Mouse (Mus musculus): ENCODE data around the gene Sh3bp4.

The Sh3bp4 gene

DNA sequence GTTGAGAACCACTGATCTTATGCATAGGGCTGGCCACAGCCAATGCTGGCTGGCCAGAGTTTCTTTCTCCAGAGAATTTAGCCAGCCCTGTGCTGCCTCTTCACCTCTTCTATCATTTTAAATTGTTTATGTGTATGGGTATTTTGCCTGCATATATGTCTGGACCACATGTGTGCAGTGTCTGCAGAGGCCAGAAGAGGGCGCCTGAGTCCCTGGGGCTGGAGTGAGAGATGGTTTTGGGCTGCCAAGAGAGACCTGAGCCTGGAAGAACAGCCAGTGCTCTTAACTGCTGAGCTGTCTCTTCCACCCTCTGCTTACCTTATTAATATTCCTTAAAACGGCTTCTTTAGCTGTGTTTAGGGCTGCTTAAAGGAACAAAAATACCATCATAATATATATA, 105.1 kb downstream of the Sh3bp4 start:
- DNase-seq (ENCODE audit: extremely low spot score, low read depth, low spot score) = no peak

DNA sequence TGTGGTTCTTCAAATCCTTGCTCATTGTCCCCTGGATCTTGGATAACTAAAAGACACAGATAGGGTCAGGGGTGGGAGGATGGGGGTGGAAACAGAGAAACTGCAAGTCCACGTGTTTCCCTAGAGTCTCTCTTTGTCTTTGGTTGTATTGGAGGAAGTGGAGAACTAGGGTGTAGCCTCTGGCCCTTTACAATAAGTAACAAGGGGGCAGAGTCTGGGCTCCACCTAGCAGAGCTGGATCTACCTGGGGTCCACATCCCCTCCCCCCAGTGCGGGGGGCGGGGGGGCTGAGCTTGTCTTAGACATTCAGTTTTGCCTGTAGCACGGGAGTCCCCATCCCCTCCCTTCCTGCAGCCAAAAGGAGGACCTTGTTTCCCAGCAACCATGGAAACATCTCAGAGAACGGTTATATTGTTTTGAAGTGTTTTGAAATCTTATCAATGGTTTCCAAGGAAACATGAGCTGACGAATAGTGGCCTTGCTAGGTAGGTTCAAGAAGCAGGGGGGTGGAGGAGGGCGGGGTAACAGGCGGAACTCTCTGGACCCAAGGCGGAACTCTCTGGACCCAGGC, 113.1 kb downstream of the Sh3bp4 start:
- DNase-seq (ENCODE audit: extremely low spot score, low read depth, low spot score) = no peak

DNA sequence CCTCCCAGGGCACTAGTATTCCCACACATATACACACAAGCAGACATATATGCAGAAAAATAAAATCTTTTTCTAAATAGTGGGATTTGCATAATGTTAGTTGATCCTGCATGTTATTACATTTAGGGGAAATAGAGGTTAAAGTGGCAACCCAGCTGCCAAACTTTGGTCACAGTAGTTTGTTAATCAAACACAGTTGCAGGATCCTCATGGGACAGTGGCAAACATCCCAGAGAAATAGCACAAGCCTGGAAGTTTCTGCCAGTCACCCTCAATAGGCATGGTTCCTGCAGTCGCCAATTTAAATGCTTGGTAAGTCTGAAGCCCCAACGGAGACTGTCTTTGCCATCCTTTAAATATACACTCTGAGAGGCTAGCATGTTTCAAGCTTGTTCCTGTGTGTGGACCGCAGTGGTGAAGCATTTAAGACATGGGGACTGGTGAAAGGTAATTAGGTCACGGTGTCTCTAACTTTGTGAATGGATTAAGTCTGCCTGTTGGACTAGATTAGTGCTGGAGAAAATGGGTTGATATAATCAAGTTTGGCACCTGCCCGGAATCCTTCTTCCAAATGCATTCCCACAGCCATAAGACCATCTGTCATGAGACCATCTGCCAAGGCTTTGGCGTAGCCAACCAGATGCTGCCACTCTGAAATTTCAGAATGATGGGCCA, 114.0 kb downstream of the Sh3bp4 start:
- DNase-seq (ENCODE audit: extremely low spot score, low read depth, low spot score) = no peak

DNA sequence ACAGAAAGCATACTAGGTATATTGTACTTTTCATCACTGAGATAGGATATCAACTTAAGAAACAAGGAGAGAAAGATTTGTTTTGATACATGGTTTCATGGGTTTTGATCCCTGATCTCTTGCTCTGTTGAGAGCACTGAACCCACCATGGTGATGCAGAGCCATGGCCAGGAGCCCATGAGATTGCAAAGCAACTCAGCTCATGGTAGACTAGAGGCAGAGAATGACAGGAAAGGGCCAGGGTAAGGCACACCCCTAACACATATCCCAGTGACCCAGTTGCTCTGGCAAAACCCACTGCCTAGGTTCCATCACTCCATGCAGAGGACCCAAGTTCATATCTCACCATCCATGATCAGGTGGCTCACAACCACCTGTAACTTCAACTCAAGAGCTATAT, 114.6 kb downstream of the Sh3bp4 start:
- no peak for DNase-seq (ENCODE audit: extremely low spot score, low read depth, low spot score)

DNA sequence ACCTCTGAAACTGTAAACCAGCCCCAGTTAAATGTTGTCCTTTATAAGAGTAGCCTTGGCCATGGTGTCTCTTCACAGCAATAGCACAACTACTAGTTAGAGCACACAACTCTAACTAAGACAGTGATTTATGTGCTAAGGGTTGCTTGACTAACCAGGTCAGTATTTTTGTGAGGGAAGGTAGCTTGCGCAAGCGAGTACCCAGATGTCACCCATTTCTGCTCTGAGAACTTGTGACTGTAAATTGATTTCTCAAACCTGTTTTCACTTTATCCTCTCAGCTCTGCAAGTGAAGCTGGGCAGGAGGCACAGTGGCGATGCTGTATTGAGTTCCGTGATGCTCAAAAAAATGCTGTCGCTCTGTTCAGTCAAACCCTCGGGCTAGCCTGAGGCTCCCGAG, 117.2 kb downstream of the Sh3bp4 start:
- DNase-seq (ENCODE audit: extremely low spot score, low read depth, low spot score) = no peak

DNA sequence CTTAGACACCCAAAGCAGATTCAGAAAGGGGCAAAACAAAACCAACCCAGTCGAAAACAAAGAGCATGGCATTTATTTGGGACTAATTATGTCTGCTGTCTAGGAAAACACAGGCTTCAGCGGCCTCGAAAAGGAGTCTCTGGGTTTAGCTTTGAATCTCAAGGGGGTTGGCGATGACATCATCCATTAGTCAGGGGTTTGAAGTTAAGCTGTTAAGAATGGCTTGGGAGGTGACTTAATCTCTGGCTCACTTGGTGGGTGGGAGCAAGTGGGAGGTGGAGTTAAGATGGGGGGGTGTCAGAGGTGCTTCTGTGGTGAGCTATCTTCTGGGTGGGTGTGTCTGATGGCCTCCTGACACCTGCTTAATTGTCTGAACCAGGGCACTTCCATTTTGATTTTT, 117.9 kb downstream of the Sh3bp4 start:
- DNase-seq (ENCODE audit: extremely low spot score, low read depth, low spot score) = no peak

DNA sequence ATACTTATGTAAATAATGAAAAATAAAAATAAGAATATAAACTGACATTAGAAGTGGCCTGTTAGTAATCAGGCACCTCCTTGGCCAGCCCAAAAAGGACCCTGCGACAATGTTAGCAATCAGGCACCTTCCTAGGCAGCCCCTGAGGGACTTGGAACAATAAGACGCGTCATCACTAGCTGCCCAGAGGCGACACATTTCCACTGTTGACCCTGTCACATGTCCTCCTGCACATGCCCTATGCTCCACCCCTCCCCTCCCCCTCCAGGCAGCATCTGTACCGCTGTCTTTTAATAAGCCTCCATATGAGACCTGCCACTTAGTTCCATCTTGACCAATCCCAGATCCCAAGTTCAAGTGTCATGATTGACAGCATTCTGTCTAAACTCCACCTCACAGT, 119.0 kb downstream of the Sh3bp4 start:
- DNase-seq (ENCODE audit: extremely low spot score, low read depth, low spot score) = no peak

DNA sequence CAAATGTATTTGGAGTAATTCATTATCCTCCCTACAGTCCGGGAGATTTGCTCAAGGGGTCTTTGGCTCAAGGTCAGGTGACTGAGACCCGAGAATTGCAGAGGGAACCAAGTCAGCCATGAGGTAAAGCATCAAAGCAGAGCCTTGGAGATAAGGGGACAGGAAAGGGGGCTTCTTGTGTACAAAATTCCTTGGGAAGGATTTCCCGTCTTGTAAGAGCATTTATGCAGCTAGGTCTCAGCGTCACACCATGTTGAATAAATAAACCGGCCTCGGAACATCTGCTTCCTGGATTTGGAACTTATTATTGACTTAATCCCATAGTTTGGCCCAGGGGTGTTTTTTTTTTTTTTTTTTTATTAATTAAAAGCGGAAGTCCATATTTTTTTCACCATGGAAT, 120.4 kb downstream of the Sh3bp4 start:
- DNase-seq (ENCODE audit: extremely low spot score, low read depth, low spot score) = no peak

DNA sequence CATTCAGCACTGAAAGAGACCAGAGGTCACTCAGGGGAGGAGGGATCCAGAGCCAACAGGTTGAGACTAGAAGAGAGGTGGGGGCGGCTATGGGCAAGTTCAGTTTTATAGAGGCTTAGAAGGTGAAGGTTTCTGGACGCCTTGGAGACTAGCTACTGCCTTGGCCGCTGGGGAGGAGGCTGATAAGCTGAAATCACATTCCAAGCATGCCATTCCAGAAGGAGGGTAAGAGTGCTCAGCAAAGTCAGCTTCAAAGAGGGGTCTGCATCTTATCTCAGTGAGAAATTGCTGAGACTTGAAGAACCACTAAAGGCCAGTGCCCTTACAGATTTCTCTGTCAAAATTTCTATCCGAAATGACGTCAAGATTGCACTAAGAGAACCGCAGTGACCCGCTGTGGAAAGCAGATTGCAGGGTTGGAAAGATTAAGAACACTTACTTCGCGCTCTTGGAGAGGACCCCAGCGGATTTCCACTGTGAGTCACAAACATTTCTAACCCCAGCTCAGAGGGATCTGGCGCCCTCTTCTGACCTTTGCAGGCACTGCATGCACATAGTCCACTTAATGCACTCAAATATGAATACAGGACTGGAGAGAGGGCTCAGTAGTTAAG, 121.0 kb downstream of the Sh3bp4 start:
- peak; percentile 73 for DNase-seq (ENCODE audit: extremely low spot score, low read depth, low spot score)

DNA sequence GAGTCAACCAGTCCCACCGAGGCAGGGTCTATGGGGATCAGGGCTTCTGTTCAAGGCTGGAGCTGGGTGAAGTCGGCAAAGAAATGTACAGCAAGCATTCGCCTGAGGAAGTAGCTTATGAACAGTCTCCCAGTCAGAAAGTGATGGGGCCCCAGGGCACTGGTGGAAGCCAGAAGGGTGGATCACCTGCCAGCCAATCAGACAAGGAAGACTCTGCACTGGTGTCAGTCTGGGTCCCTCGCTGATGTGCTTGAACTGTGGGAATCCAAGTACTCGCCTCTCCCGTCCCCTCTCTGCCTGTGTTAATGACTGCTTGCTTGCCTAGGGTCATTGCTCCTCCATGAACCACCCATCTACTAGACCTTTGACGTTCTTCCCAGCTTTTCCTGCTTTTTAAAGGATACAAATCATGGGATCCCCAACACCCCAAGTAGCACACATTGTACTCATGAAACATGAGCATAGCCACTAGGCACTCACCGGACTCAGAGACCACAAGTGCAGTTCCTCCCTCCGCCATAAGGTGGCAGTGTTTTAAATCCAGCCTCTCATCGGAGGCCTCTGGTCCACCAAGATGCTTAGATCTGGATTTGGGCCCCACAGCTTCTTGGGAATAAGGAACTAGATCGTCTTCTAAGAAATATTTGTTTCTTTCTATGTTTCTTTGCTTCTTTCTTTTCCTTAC, 122.5 kb downstream of the Sh3bp4 start:
- no peak for DNase-seq (ENCODE audit: extremely low spot score, low read depth, low spot score)

DNA sequence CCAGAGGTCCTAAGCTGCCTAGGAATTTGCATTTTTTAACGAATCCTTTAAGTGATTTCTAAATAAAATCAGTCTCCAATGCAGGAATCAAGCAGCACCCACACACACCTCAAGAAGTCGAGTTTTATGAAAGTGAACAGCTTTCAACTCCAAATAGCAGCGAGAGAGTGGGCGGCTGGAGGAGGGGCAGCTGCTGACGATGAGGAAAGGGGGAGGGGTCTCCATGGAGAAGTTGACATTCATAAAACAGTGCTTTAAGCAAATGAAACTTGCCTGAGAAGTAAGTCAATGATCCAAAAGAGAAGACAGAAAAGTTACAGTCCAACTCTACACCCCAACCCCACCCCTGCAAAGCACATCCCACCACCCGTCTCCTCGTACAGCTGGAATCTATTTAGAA, 123.4 kb downstream of the Sh3bp4 start:
- DNase-seq (ENCODE audit: extremely low spot score, low read depth, low spot score) = no peak

DNA sequence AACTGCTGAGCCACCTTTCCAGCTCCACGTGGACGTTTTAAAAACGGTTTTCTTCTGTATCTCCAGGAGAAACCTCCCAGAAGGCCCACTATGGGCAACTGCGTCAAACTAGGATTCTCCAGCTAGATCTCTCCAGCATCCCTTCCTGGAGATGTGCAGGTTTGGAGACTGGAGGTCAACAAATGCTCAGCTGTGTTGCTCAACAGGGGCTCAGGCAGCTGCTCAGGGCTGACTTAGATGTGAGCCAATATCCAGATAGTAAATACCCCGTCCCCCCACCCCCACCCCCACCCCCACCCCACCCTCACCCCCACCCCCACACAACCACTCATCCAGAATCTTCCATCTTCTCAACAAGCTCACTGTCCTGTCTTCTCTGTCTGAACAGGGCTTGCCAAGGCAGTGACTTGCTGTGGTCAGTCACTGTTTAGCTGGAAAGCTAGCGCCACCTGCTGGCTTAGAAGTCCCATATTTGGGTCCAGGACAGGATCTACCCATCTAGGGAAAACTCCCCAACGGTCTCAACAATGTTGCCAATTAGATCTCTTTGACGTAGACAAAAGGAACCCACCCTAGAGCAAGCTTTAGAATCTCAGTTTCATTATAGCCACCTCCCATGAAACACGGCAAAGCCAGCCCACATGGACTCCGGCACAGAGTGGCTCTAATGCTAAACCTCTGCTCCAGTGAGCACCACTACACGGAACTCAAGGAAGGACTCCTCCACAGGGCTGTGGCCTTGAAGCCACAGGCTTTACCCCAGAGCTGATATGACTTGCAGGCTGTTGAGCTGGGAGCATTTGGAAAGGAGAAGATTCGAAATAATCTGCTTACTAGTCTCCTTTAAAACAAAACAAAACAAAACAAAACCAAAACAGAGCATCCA, 125.9 kb downstream of the Sh3bp4 start:
- DNase-seq (ENCODE audit: extremely low spot score, low read depth, low spot score) = no peak

Data from hindlimb bud, embryonic 11.5 days (tissue).